Mouse (Mus musculus) midbrain, embryonic 15.5 days (tissue): ENCODE measurements around the gene Olfr1173. TPM values are rescaled to one million over a fixed set of nuclear protein-coding genes. Genes with fewer than 3 reads are reported as not detected.

ENCODE experiments used
- ATAC-seq: fragments of 200-750 bp; cut with Nextera tagmentation; replicated peaks from 2 replicates; pipeline ENCODE4 v1.8.0; 2017; ENCODE audit warnings: moderate TSS enrichment
- H3K27ac ChIP-seq: fragments of 300-500 bp; sonication (generic); 2 replicates; pipeline ENCODE4 v1.5.1; 2015; ENCODE audit warnings: mild to moderate bottlenecking, inconsistent platforms
- H3K27me3 ChIP-seq: fragments of 300-500 bp; sonication (generic); replicated peaks from 2 replicates; pipeline ENCODE4 v1.6.1; 2015; ENCODE audit warnings: inconsistent platforms
- H3K36me3 ChIP-seq: fragments of 300-500 bp; sonication (generic); replicated peaks from 2 replicates; pipeline ENCODE4 v1.6.1; 2015; ENCODE audit warnings: inconsistent platforms
- H3K4me1 ChIP-seq: fragments of 300-500 bp; sonication (generic); 2 replicates; pipeline ENCODE4 v1.6.1; 2015; ENCODE audit warnings: inconsistent platforms
- H3K4me2 ChIP-seq: fragments of 300-500 bp; sonication (generic); 2 replicates; pipeline ENCODE4 v1.6.1; 2015; ENCODE audit warnings: inconsistent platforms, mild to moderate bottlenecking, moderate library complexity
- H3K4me3 ChIP-seq: fragments of 300-500 bp; sonication (generic); 2 replicates; pipeline ENCODE4 v1.5.1; 2015; ENCODE audit warnings: mild to moderate bottlenecking, inconsistent platforms
- H3K9ac ChIP-seq: fragments of 300-500 bp; sonication (generic); 2 replicates; pipeline ENCODE4 v1.6.1; 2015; ENCODE audit warnings: mild to moderate bottlenecking, inconsistent platforms
- H3K9me3 ChIP-seq: fragments of 300-500 bp; sonication (generic); 2 replicates; pipeline ENCODE4 v1.6.1; 2016; ENCODE audit warnings: inconsistent platforms
- WGBS: fragments of 180-500 bp; shearing (Covaris S2); methylation state at CpG from one replicate; pipeline ENCODE4 v1.1.7; 2015; ENCODE audit warnings: mixed read lengths; 5-methylcytosine and 5-hydroxymethylcytosine counted together
- polyA plus RNA-seq: library from polyadenylated mRNA; unstranded; fragments of >200 nt; fragmentation: Nextera tagmentation; extraction: Ambion mirVana; gene quantifications from 2 replicates; pipeline ENCODE4 v1.2.1, GENCODE M21; 2015

Gene Olfr1173
- not detected in 2 replicates for polyA plus RNA-seq

DNA sequence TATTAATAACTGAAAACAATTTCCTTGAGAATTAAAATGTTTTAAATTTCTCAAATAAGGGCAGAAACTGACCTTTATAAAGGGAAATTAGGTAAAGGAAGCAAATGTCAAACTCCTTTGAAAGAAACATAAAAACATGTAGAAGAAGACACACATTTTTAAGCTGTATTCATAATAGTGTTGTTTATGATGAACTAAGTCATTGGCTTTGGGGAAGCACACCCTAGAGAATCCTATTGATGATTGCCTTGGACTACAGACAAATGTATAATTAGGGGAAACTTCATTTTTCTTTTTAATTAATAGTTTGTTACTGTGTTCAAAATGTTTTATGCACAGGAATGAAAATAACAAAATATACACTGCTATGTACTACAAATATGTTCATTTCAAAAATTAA is at the start of gene Olfr1173:
TSS of gene Olfr1173 (minus strand) at position 101 of the 400 bp plus-strand sequence.
- Histone ChIP-seq H3K9me3 (no peaks in the 10 kb centered on the region), H3K27ac (no peak within 1 kb of the TSS), H3K36me3 (no peaks in the 10 kb centered on the region), H3K4me2 (no peak within 1 kb of the TSS), H3K4me3 (no peak within 1 kb of the TSS), H3K9ac (no peak within 1 kb of the TSS), H3K4me1 (no peaks in the 10 kb centered on the region), H3K27me3 (no peaks in the 10 kb centered on the region)
- no peak for ATAC-seq

DNA sequence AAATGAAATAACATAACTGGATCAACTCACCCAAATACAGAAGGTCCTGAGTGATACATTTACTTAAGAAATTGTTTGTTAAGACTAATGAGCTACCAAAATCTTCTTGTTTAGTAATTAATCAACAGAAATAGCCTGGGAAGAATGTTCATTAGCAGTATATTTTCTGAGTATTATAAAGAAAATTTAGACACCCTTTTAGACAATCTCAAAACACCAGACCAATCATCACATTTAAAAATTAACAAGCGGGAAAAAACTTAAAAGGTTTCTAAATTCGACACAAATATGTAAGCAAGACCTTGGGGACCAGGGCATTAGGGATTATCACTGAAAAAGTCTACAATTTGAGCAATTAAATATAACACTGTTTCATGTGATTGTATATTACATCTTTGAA is 47.4 kb upstream of the Olfr1173 start, which contains the start of gene Olfr1175-ps:
TSS of gene Olfr1175-ps (minus strand) at position 101 of the 400 bp plus-strand sequence.
- ATAC-seq = no peak
- Histone ChIP-seq H3K27me3 (no peaks in the 10 kb centered on the region), H3K9ac (no peak within 1 kb of the TSS), H3K36me3 (no peaks in the 10 kb centered on the region), H3K27ac (no peak within 1 kb of the TSS), H3K4me2 (no peak within 1 kb of the TSS), H3K4me1 (no peaks in the 10 kb centered on the region), H3K4me3 (no peak within 1 kb of the TSS), H3K9me3 (no peaks in the 10 kb centered on the region)
- 90% methylated on average over 2 of the region's 2 CpGs for WGBS

DNA sequence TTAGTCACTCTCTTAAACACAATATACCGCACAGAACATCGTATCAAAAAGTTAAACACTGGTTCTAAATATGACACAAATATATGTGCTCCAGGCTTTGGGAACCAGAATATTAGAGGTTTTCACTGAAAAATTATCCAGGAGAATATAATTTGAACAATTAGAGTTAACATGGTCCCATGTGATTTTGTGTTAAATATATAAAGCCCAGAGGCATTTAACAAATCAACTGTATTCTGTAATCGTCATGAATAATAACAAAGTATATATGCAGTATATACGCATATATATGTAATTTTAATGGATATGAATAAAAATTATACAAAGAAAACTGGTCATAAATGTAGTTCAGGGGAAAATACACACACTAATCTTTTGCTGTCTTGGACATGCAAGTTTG is 35.4 kb upstream of the Olfr1173 start, which contains the start of gene Olfr1174-ps:
TSS of gene Olfr1174-ps (minus strand) at position 101 of the 400 bp plus-strand sequence.
- Histone ChIP-seq H3K4me3 (no peak within 1 kb of the TSS), H3K9ac (no peak within 1 kb of the TSS), H3K9me3 (no peaks in the 10 kb centered on the region), H3K36me3 (no peaks in the 10 kb centered on the region), H3K4me2 (no peak within 1 kb of the TSS), H3K27ac (no peak within 1 kb of the TSS), H3K27me3 (no peaks in the 10 kb centered on the region), H3K4me1 (no peaks in the 10 kb centered on the region)
- no peak for ATAC-seq
- WGBS = 89% methylated on average over 4 of the region's 4 CpGs

- WGBS = 79% methylated on average over 1 of the region's 1 CpGs
- Histone ChIP-seq H3K9ac (no peak within 1 kb of the TSS), H3K36me3 (no peaks in the 10 kb centered on the region), H3K4me3 (no peak within 1 kb of the TSS), H3K4me2 (no peak within 1 kb of the TSS), H3K9me3 (no peaks in the 10 kb centered on the region), H3K27me3 (no peaks in the 10 kb centered on the region), H3K4me1 (no peaks in the 10 kb centered on the region), H3K27ac (no peak within 1 kb of the TSS)
- ATAC-seq = no peak
These were observed 51.4 kb downstream of the Olfr1173 start, which contains the start of gene Olfr1170 for GRCm38 (mm10) chr2:88228234-88228633. TSS of gene Olfr1170 (minus strand) at chr2:88228334.

Other genes starting within 250 kb of the Olfr1173 start
- gene Olfr73, start 242.2 kb downstream of the Olfr1173 start, polyA plus RNA-seq = not detected in 2 replicates
- gene Olfr1162, start 228.7 kb downstream of the Olfr1173 start, polyA plus RNA-seq = not detected in 2 replicates
- not detected in 2 replicates for gene Olfr1163, start 208.0 kb downstream of the Olfr1173 start, polyA plus RNA-seq
- gene Olfr1164, start 185.9 kb downstream of the Olfr1173 start, polyA plus RNA-seq = not detected in 2 replicates
- gene Olfr1166, start 151.6 kb downstream of the Olfr1173 start, polyA plus RNA-seq = not detected in 2 replicates
- not detected in 2 replicates for gene Olfr1167, start 124.7 kb downstream of the Olfr1173 start, polyA plus RNA-seq
- not detected in 2 replicates for gene Olfr1168, start 98.0 kb downstream of the Olfr1173 start, polyA plus RNA-seq
- not detected in 2 replicates for gene Olfr1170, start 51.5 kb downstream of the Olfr1173 start, polyA plus RNA-seq
- gene Olfr1174-ps, start 35.3 kb upstream of the Olfr1173 start, polyA plus RNA-seq = not detected in 2 replicates
- not detected in 2 replicates for gene Olfr1175-ps, start 47.3 kb upstream of the Olfr1173 start, polyA plus RNA-seq
- not detected in 2 replicates for gene Olfr1176, start 56.8 kb upstream of the Olfr1173 start, polyA plus RNA-seq
- gene Olfr1177-ps, start 66.6 kb upstream of the Olfr1173 start, polyA plus RNA-seq = not detected in 2 replicates
- not detected in 2 replicates for gene Olfr1178, start 107.2 kb upstream of the Olfr1173 start, polyA plus RNA-seq
- gene Olfr1179, start 126.6 kb upstream of the Olfr1173 start, polyA plus RNA-seq = not detected in 2 replicates
- gene Olfr1180, start 139.3 kb upstream of the Olfr1173 start, polyA plus RNA-seq = not detected in 2 replicates
- not detected in 2 replicates for gene Olfr1181, start 146.3 kb upstream of the Olfr1173 start, polyA plus RNA-seq
- gene Gm13757, start 169.3 kb upstream of the Olfr1173 start, polyA plus RNA-seq = not detected in 2 replicates
- gene Olfr1183, start 175.0 kb upstream of the Olfr1173 start, polyA plus RNA-seq = not detected in 2 replicates
- not detected in 2 replicates for gene Olfr1184, start 203.7 kb upstream of the Olfr1173 start, polyA plus RNA-seq
- not detected in 2 replicates for gene Olfr1185-ps1, start 213.4 kb upstream of the Olfr1173 start, polyA plus RNA-seq
- not detected in 2 replicates for gene Olfr1186, start 238.7 kb upstream of the Olfr1173 start, polyA plus RNA-seq